In genomic region chr7:64839801-64840575, GRCm38 (mm10) we compare ENCODE assay signal across 8 mouse cellular contexts. TPM values are rescaled to one million over a fixed set of nuclear protein-coding genes. Genes with fewer than 3 reads are reported as not detected.
A peak's percentile ranks its signal among the peaks of the same experiment; 100 is the strongest.
DNase-seq lines count a peak whose midpoint lies in the region; ATAC-seq and TF ChIP-seq lines count a peak whose summit lies in the region.

No protein-coding gene starts in this region.

- peak; percentile 98 for DNase-seq in ES-CJ7 (ENCODE audit: low read depth, low spot score)
- peak; percentile 28 to 37 for DNase-seq in cerebellum, postnatal 14 days
- peak; percentile 57 for DNase-seq in gastrocnemius, postnatal 14 days
- peak; percentile 77 for DNase-seq in intestine, embryonic 14.5 days (ENCODE audit: low spot score)
- peak; percentile 42 to 53 for DNase-seq in left cerebral cortex, adult 2 months (ENCODE audit: extremely low spot score in 1 of 2, low spot score in 2 of 2)
- DNase-seq in lung, postnatal 36 days, result peak; percentile 50
- DNase-seq in right cerebral cortex, postnatal 14 days, result peak; percentile 43
- no peak for DNase-seq in spleen, postnatal 4 days (ENCODE audit: low spot score in 2 of 2)

- H3K36me3 ChIP-seq in intestine, embryonic 14.5 days (ENCODE audit: control insufficient read depth, insufficient read depth, low read length), result no peaks in the 10 kb centered on the region

- H3K4me2 ChIP-seq in intestine, embryonic 14.5 days (ENCODE audit: low read length), result peak overlapping the region; percentile 42

- TF ChIP-seq CTCF in left cerebral cortex, adult 2 months (IDR thresholded peaks at IDR 0.05), result peak; percentile 37

- H3K9me3 ChIP-seq in intestine, embryonic 14.5 days (ENCODE audit: control insufficient read depth, low read length), result no peaks in the 10 kb centered on the region

- H3K4me3 ChIP-seq in intestine, embryonic 14.5 days (ENCODE audit: low read depth, low read length), result peak overlapping the region; percentile 13
- H3K4me3 ChIP-seq in left cerebral cortex, adult 2 months, result no peak overlapping the region

- no peaks in the 10 kb centered on the region for H3K27me3 ChIP-seq in intestine, embryonic 14.5 days (replicated peaks; ENCODE audit: control insufficient read depth, insufficient read depth, low read length)

- H3K9ac ChIP-seq in intestine, embryonic 14.5 days (ENCODE audit: low read length), result no peak overlapping the region

- H3K27ac ChIP-seq in intestine, embryonic 14.5 days (ENCODE audit: low read depth), result no peak overlapping the region; the same call in 1 of the 2 replicates
- peak overlapping the region; percentile 48 for H3K27ac ChIP-seq in left cerebral cortex, adult 2 months

- H3K4me1 ChIP-seq in intestine, embryonic 14.5 days (replicated peaks; ENCODE audit: control insufficient read depth, insufficient read depth, low read length), result peaks cover 3% of the 10 kb centered on the region; the same call in 1 of the 2 replicates

- intact Hi-C loops in gastrocnemius, postnatal 14 days (cut with DNase I; ENCODE audit: low total_unique reads), result no loop called here
- intact Hi-C loops in left cerebral cortex, adult 2 months (cut with DNase I), result loop anchor here (2.0 kb wide), 2 partner anchors 33 to 59 kb away; partner anchors contain the start of gene Nsmce3

- peak; percentile 90 for ATAC-seq in intestine, embryonic 14.5 days (replicated peaks; ENCODE audit: low FRiP score, low TSS enrichment, low read depth)

- WGBS in intestine, embryonic 14.5 days, result 2% methylated on average over 21 of the region's 21 CpGs

RNA-seq across cellular contexts. Expression of gene Nsmce3, which starts 32.8 kb away (rescaled TPM):
- 1 to 10 TPM; 3.1 to 3.5 TPM for total RNA-seq in gastrocnemius, postnatal 14 days (2021)
- 13.5 and 13.6 TPM in 2 replicates for polyA plus RNA-seq in intestine, embryonic 14.5 days (2014; fragmentation: Nextera tagmentation; extraction: Ambion mirVana)
- 10 to 100 TPM; 12.2 to 13.1 TPM for total RNA-seq in left cerebral cortex, adult 2 months (2021)

Comparison
In these comparisons a context has a peak if more than half of its experiments do, and no peak if none do; other contexts are left out.
1. DNase-seq: peak in ES-CJ7 (single experiment), cerebellum, postnatal 14 days (2 of 2), gastrocnemius, postnatal 14 days (single experiment), intestine, embryonic 14.5 days (single experiment), left cerebral cortex, adult 2 months (2 of 2), lung, postnatal 36 days (single experiment) and right cerebral cortex, postnatal 14 days (single experiment); none in spleen, postnatal 4 days (0 of 2).